Mouse (Mus musculus): ENCODE measurements around the gene Pdzrn3.

DNA sequence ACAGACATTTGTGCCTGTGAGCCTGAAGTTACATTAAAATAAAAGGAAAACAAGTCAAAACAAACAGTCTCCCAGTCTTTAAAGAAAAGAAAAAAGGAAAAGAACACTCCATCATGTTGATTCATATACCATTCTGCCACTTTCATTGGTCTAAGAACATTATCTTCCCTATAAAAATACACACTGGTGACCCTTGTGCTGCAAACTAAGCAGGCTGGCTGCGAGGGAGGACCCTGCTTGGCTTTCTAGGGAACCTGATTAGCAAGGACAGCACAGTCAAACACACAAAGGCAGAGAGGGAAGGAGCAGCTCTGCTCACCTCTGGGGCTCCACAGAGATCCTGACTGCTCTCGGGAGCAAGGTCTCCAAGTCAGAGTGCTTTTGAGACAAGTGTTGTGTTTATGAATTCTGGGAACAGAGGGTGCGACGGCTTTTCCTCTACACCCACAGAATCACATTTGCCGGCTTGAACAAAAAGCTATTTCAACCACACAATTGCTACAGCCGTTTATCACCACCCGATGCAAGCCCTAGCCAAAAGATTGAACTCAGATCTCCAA, 27.2 kb downstream of the Pdzrn3 start:
- no peak for TF ChIP-seq POLR2A (IDR thresholded peaks at IDR 0.05; ENCODE audit: control insufficient read depth in 1 of 2, insufficient read depth in 1 of 2, low read depth in 1 of 2, low read length in 2 of 2, poor library complexity in 1 of 2)
- no peak for TF ChIP-seq EP300 (IDR thresholded peaks at IDR 0.05; ENCODE audit: low read depth in 1 of 2, low read length in 2 of 2)
- TF ChIP-seq GABPA (IDR thresholded peaks at IDR 0.05; ENCODE audit: low read depth, low read length) = no peak
- no peak for TF ChIP-seq CTCF (IDR thresholded peaks at IDR 0.05 in 2 of 3, conservative IDR thresholded peaks at IDR 0.05 in 1 of 3; ENCODE audit: control insufficient read depth in 1 of 3, insufficient read depth in 1 of 3, low read depth in 2 of 3, low read length in 3 of 3, poor library complexity in 1 of 3, severe bottlenecking in 1 of 3)
- no peak for TF ChIP-seq USF1 (IDR thresholded peaks at IDR 0.05; ENCODE audit: low read depth, low read length)
- no peak for TF ChIP-seq TAL1 (IDR thresholded peaks at IDR 0.05; ENCODE audit: low read length)
